Mouse (Mus musculus): Measurements from ENCODE around the gene Chsy1.

DNA sequence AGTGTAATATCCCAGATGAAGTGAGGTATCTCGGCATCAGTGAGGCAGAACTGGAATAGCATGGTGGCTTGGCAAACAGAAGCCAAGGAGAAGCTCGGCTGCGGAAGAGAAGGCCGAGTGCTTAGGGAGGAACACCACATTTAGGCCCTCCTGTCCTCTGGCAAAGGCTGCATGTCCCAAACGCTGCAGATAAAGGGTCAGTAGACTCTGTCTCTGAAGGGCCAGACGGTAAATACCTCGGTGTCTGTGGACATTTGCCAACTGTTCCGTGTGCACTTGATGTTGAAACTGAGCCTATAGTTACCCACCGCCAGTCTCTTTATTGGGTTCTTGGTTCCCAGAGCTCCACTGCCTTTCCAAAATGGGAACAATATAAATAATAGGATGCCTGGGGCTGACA, 48.1 kb downstream of the Chsy1 start:
- TF ChIP-seq CTCF (IDR thresholded peaks at IDR 0.05; ENCODE audit: low read depth, low read length), result no peak
- TF ChIP-seq POLR2AphosphoS5 (IDR thresholded peaks at IDR 0.05; ENCODE audit: insufficient replicate concordance, low read depth, low read length), result no peak
- TF ChIP-seq GATA1 (IDR thresholded peaks at IDR 0.05; ENCODE audit: borderline replicate concordance, low read length), result no peak
